Mouse (Mus musculus): ENCODE measurements around the gene Tmem50a.

DNA sequence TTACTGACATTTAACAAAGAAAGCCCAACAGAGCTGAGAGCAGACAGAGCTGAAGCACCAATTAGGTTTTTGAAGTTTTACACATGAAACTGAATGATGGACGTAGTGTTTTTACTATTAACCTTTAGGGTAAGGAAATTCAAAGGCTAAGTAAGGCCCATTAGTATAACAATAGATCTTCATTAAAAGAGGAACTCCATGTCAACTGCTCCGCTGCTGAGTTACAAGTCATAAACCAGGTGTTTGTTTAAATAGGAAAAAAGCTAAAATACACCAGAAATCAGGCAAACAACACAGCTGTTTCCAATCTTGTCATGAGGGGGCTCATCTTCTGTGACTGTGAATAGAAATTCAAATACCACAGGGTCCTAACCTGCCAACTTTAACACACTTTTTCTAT is 63.6 kb downstream of the Tmem50a start:
- no peak for TF ChIP-seq CTCF (IDR thresholded peaks at IDR 0.05; ENCODE audit: low read depth, low read length)
- no peak for TF ChIP-seq POLR2A (IDR thresholded peaks at IDR 0.05; ENCODE audit: insufficient read depth, low read length)
- no peak for TF ChIP-seq EP300 (IDR thresholded peaks at IDR 0.05; ENCODE audit: insufficient read depth, low read depth, low read length)
